In genomic region chr12:76954698-76955423, GRCm38 (mm10) we compare ENCODE assay signal across 8 mouse cellular contexts. TPM values are rescaled to one million over a fixed set of nuclear protein-coding genes. Genes with fewer than 3 reads are reported as not detected.
A peak's percentile ranks its signal among the peaks of the same experiment; 100 is the strongest.
DNase-seq lines count a peak whose midpoint lies in the region; ATAC-seq and TF ChIP-seq lines count a peak whose summit lies in the region.

No protein-coding gene starts in this region.

- no peaks in the 10 kb centered on the region for H3K9me3 ChIP-seq in liver, embryonic 11.5 days (ENCODE audit: control insufficient read depth, low read length)
- H3K9me3 ChIP-seq in neural tube, embryonic 14.5 days (ENCODE audit: control insufficient read depth, low read length), result no peaks in the 10 kb centered on the region

- H3K36me3 ChIP-seq in liver, adult 2 months (ENCODE audit: control insufficient read depth, insufficient read depth, low read length), result peaks cover 39% of the 10 kb centered on the region
- H3K36me3 ChIP-seq in liver, embryonic 11.5 days (ENCODE audit: control insufficient read depth, insufficient read depth, low read length), result peaks cover 31% of the 10 kb centered on the region
- peaks cover 33% of the 10 kb centered on the region for H3K36me3 ChIP-seq in neural tube, embryonic 14.5 days (ENCODE audit: control insufficient read depth, insufficient read depth, low read length)

- no peak for TF ChIP-seq POLR2A in liver, adult 2 months (IDR thresholded peaks at IDR 0.05; ENCODE audit: extremely low read depth, insufficient read depth, low read length)

- H3K4me2 ChIP-seq in liver, embryonic 11.5 days, result no peak overlapping the region
- H3K4me2 ChIP-seq in neural tube, embryonic 14.5 days (ENCODE audit: low read depth, low read length), result no peak overlapping the region

- peaks cover 20% of the 10 kb centered on the region for H3K4me1 ChIP-seq in liver, adult 2 months (ENCODE audit: control insufficient read depth, insufficient read depth, low read length)
- H3K4me1 ChIP-seq in liver, embryonic 11.5 days (replicated peaks; ENCODE audit: control insufficient read depth, insufficient read depth, low read length), result peaks cover 18% of the 10 kb centered on the region
- H3K4me1 ChIP-seq in neural tube, embryonic 14.5 days (ENCODE audit: control insufficient read depth, insufficient read depth, low read length), result 0 out of 2 replicates have a peak, but pooled peaks cover 4% of the 10 kb centered on the region

- H3K27me3 ChIP-seq in liver, adult 2 months (ENCODE audit: control insufficient read depth, insufficient read depth, low read length), result no peaks in the 10 kb centered on the region
- H3K27me3 ChIP-seq in liver, embryonic 11.5 days (replicated peaks; ENCODE audit: control insufficient read depth, insufficient read depth, low read length), result no peaks in the 10 kb centered on the region
- no peaks in the 10 kb centered on the region for H3K27me3 ChIP-seq in neural tube, embryonic 14.5 days (ENCODE audit: control insufficient read depth, insufficient read depth, low read length)

- no peak for ATAC-seq in liver, embryonic 11.5 days (replicated peaks; ENCODE audit: low FRiP score)
- ATAC-seq in neural tube, embryonic 14.5 days (ENCODE audit: low read depth), result peak; percentile 73; the same call in 1 of the 2 replicates

- no peak for TF ChIP-seq CTCF in liver, adult 2 months (IDR thresholded peaks at IDR 0.05; ENCODE audit: low read depth, low read length)

- peaks cover 11% of the 10 kb centered on the region; the same call in 1 of the 2 replicates for H3K79me2 ChIP-seq in liver, adult 2 months (ENCODE audit: control insufficient read depth, insufficient read depth, low read length)

- 15% methylated on average over 10 of the region's 10 CpGs for WGBS in liver, adult 2 months
- WGBS in liver, embryonic 11.5 days, result 80% methylated on average over 10 of the region's 10 CpGs
- 62% methylated on average over 10 of the region's 10 CpGs for WGBS in neural tube, embryonic 14.5 days

- H3K27ac ChIP-seq in liver, adult 2 months (replicated peaks; ENCODE audit: insufficient read depth, low read depth, low read length), result peak overlapping the region; percentile 76
- no peak overlapping the region for H3K27ac ChIP-seq in liver, embryonic 11.5 days (ENCODE audit: low read depth, low read length)
- H3K27ac ChIP-seq in neural tube, embryonic 14.5 days (ENCODE audit: low read depth, low read length), result peak overlapping the region; percentile 39; the same call in 1 of the 2 replicates

- H3K9ac ChIP-seq in liver, adult 2 months (ENCODE audit: low read depth, low read length), result no peak overlapping the region
- no peak overlapping the region for H3K9ac ChIP-seq in liver, embryonic 11.5 days (ENCODE audit: low read depth, low read length)
- H3K9ac ChIP-seq in neural tube, embryonic 14.5 days (replicated peaks; ENCODE audit: low read depth, low read length), result no peak overlapping the region

- intact Hi-C loops in heart, postnatal 10 days (cut with DNase I), result loop anchor here (5.0 kb wide), 2 partner anchors 58 to 78 kb away; no protein-coding TSS in a partner anchor

- no peak overlapping the region for H3K4me3 ChIP-seq in liver, adult 2 months (ENCODE audit: insufficient read depth, low read depth, low read length)
- no peak overlapping the region for H3K4me3 ChIP-seq in liver, embryonic 11.5 days (ENCODE audit: low read depth, low read length)
- H3K4me3 ChIP-seq in neural tube, embryonic 14.5 days (ENCODE audit: low read depth, low read length), result no peak overlapping the region

- peak; percentile 90 for DNase-seq in liver, adult 2 months (ENCODE audit: extremely low read depth, low read depth, low spot score)
- DNase-seq in liver, embryonic 11.5 days (ENCODE audit: low spot score), result no peak
- peak; percentile 88 to 89 for DNase-seq in cerebellum, postnatal 25 days
- DNase-seq in heart, postnatal 10 days, result peak; percentile 83 to 87
- DNase-seq in layer of hippocampus, postnatal 10 days (ENCODE audit: low spot score in 2 of 2), result peak; percentile 70 to 80
- DNase-seq in urinary bladder, postnatal 25 days (ENCODE audit: low spot score), result peak; percentile 50
- no peak for DNase-seq in thymus, adult 18-20 months

RNA-seq across cellular contexts. Expression of gene Max, which starts 7.1 kb away (rescaled TPM):
- 8.3 and 8.6 TPM in 2 replicates for total RNA-seq in liver, adult 2 months (2014; rRNA removed)
- 8.8 and 10.1 TPM in 2 replicates for polyA plus RNA-seq in liver, adult 2 months (2012; rRNA removed)
- polyA plus RNA-seq in liver, embryonic 11.5 days (2014; fragmentation: Nextera tagmentation; extraction: Ambion mirVana), result 17.8 and 21.9 TPM in 2 replicates
- total RNA-seq in heart, postnatal 10 days (2021), result 10 to 100 TPM; 43.6 to 61.0 TPM
- 10 to 100 TPM; 73.4 to 79.8 TPM for total RNA-seq in layer of hippocampus, postnatal 10 days (2021)
- polyA plus RNA-seq in neural tube, embryonic 14.5 days (2014; fragmentation: Nextera tagmentation; extraction: Ambion mirVana), result 27.2 and 64.9 TPM in 2 replicates

Comparison
In these comparisons a context has a peak if more than half of its experiments do, and no peak if none do; other contexts are left out.
1. DNase-seq: peak in liver, adult 2 months (single experiment), cerebellum, postnatal 25 days (2 of 2), heart, postnatal 10 days (2 of 2), layer of hippocampus, postnatal 10 days (2 of 2) and urinary bladder, postnatal 25 days (single experiment); none in liver, embryonic 11.5 days (single experiment) and thymus, adult 18-20 months (0 of 2).